Mouse (Mus musculus) C2C12 (cell line): ENCODE data around the gene Ugt1a9. TPM values are rescaled to one million over a fixed set of nuclear protein-coding genes. Genes with fewer than 3 reads are reported as not detected.
"Not testable (repeated sequence)": the region's sequence is repeated elsewhere in the genome, so short reads cannot be mapped to it uniquely, and the experiment has no call there.

Source experiments
- H3K27me3 ChIP-seq: one replicate; pipeline ENCODE4 v1.6.1; 2011; ENCODE audit not compliant: control insufficient read depth, insufficient read depth, insufficient read length
- H3K36me3 ChIP-seq: one replicate; pipeline ENCODE4 v1.6.1; 2011; ENCODE audit not compliant: control insufficient read depth, insufficient read depth
- H3K4me3 ChIP-seq: one replicate; pipeline ENCODE4 v1.5.1; 2011; ENCODE audit warnings: mild to moderate bottlenecking, control low read depth; ENCODE audit not compliant: poor library complexity, insufficient read depth, severe bottlenecking
- H3K79me2 ChIP-seq: one replicate; pipeline ENCODE4 v1.6.1; 2011; ENCODE audit not compliant: control insufficient read depth, insufficient read depth
- H3K79me3 ChIP-seq: one replicate; pipeline ENCODE4 v1.6.1; 2011; ENCODE audit warnings: low read depth, control low read depth
- H3ac ChIP-seq: one replicate; pipeline ENCODE3; 2011; ENCODE audit warnings: low read depth; ENCODE audit not compliant: control insufficient read depth, insufficient read length
- CEBPB ChIP-seq: IDR thresholded peaks from one replicate; pipeline ENCODE4 v1.6.1; 2011; ENCODE audit warnings: low read depth, mild to moderate bottlenecking, control low read depth, moderate library complexity
- CTCF ChIP-seq: IDR thresholded peaks from one replicate; pipeline ENCODE4 v1.5.1; 2011; ENCODE audit not compliant: control insufficient read depth, insufficient read depth, insufficient read length
- FOSL1 ChIP-seq: IDR thresholded peaks from one replicate; pipeline ENCODE4 v1.8.0; 2011; ENCODE audit warnings: mild to moderate bottlenecking, low read length; ENCODE audit not compliant: poor library complexity, insufficient read depth, severe bottlenecking
- MAX ChIP-seq: IDR thresholded peaks from one replicate; pipeline ENCODE4 v1.6.1; 2011; ENCODE audit warnings: mild to moderate bottlenecking, control low read depth
- MYOD1 ChIP-seq: IDR thresholded peaks from one replicate; pipeline ENCODE4 v1.6.1; 2011; ENCODE audit warnings: low read depth; ENCODE audit not compliant: control insufficient read depth, insufficient read length
- MYOG ChIP-seq: IDR thresholded peaks from one replicate; pipeline ENCODE4 v1.6.1; 2011; ENCODE audit not compliant: control insufficient read depth, insufficient read length; ENCODE audit errors: extremely low read depth
- USF1 ChIP-seq: IDR thresholded peaks from one replicate; pipeline ENCODE4 v1.6.1; 2011; ENCODE audit warnings: low read depth, mild to moderate bottlenecking, control low read depth, moderate library complexity
- long read RNA-seq, 2 experiments: library from polyadenylated mRNA; unstranded; transcript quantifications; one replicate each; pipeline ENCODE4 v2.0.0; 2019 to 2020
- polyA plus RNA-seq: library from polyadenylated mRNA; unstranded; fragments of >200 nt; fragmentation: generic; extraction: Trizol; gene quantifications from one replicate; pipeline ENCODE4 v1.2.1, GENCODE M21; 2012; ENCODE audit warnings: missing spikeins

The Ugt1a9 gene
- polyA plus RNA-seq, result not detected
- long read RNA-seq, experiment 1, result 0 reads
- long read RNA-seq, experiment 2, result 0 reads

DNA sequence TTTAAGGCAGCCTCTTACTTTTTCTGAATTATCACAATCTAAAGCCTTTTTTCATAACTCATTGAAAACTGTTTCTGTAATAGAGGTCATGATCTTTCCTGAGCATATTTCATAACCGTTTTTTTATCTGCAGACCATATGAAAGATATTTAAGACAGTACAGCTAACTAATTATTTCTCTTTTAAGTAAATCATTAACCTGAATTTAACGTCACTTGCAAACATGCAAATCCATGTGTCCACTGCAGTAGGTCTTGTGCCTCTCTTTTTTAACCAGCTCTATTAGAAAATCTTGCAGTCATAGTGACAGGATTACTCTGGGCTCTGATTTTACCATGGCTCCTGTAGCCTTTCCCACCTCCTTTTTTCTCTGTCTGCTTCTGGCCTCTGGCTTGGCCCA lies at the start of gene Ugt1a9:
TSS of gene Ugt1a9 (plus strand) at position 306 of the 400 bp plus-strand sequence.
- Histone ChIP-seq H3K79me3 (no peaks in the 10 kb centered on the region), H3K27me3 (no peaks in the 10 kb centered on the region), H3K36me3 (no peaks in the 10 kb centered on the region), H3K4me3 (no peak within 1 kb of the TSS), H3K79me2 (no peaks in the 10 kb centered on the region), H3ac (no peak within 1 kb of the TSS)
- TF ChIP-seq MYOD1, result no peak
- no peak for TF ChIP-seq FOSL1
- no peak for TF ChIP-seq MYOG

DNA sequence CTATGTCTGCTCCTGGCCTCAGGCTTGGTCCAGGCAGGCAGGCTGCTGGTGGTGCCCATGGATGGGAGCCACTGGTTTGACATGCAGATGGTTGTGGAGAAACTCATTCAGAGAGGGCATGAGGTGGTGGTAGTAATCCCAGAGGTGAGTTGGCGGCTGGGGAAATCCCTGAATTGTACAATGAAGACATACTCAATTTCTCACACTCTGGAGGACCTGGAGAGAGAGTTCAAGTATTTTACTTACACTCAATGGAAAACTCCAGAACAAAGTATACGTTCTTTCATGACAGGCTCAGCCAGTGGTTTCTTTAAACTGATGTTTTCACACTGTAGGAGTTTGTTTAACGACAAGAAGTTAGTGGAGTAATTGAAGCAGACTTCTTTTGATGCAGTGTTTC lies 45.4 kb upstream of the Ugt1a9 start:
- peaks cover 19% of the 10 kb centered on the region for H3K27me3 ChIP-seq
- H3ac ChIP-seq, H3K4me3 ChIP-seq, H3K36me3 ChIP-seq, H3K79me2 ChIP-seq, H3K79me3 ChIP-seq: not testable (repeated sequence)

DNA sequence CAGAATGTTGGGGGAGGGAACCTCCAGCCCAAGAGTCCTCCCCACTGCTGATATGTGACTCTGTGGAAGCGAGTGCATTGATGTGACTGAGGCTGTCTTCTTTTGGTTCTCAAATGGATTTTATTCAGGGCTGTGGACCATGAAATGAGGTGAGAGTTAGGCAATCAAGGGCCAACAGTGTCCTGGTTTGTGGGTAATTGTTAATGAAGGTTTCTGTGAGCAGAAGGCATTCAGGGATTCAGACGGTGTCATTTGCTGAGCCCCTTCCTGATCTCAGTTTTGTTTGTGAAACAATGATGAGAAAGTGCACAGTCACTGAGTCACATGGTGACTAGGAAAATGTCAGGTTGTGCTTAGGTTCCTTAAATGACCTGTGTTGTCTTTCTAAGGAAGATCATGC lies 27.6 kb upstream of the Ugt1a9 start:
- not testable (repeated sequence) for H3K4me3 ChIP-seq, H3ac ChIP-seq, H3K79me3 ChIP-seq, H3K36me3 ChIP-seq, H3K27me3 ChIP-seq, H3K79me2 ChIP-seq

DNA sequence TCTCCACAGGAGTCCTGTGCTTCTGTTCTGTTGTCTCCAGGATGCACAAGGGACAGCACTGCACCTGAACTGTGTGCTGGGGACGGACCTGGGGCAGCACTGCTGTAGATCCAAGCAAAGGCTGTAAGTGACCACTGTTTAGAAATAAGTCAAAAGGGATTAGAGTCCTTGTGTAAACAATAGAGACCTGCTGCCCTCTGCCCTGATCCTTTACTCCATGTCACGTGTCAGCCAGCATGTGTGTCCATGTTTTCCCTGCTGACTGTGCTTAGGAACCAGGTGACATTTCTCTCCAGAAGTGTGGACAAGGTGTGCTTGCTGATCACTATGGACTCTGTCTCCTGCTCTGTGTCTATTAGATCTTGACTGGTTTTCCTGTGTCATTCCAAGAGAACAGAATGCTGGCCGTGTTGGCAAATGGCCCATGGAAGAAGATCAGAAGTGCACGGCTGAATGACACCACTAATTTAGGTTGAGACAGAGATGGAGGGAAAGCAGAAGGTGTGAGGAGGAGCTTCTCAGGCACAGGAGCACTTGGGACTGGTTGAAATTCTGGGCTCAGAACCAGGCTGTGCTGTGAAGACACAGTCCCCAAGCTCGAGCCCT lies 25.7 kb upstream of the Ugt1a9 start:
- H3ac ChIP-seq, H3K36me3 ChIP-seq, H3K79me2 ChIP-seq, H3K27me3 ChIP-seq, H3K4me3 ChIP-seq, H3K79me3 ChIP-seq: not testable (repeated sequence)

DNA sequence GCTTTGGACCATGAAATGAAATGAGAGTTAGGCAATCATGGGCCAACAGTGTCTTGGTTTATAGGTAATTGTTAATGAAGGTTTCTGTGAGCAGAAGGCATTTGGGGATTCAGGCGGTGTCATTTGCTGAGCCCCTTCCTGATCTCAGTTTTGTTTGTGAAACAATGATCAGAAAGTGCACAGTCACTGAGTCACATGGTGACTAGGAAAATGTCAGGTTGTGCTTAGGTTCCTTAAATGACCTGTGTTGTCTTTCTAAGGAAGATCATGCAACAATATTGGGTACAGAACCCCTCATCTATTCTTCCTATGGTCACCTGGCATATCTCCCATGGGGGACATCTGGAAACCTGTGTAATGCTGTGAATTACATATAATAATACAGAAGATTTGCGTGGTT lies 23.2 kb upstream of the Ugt1a9 start:
- not testable (repeated sequence) for H3K36me3 ChIP-seq, H3K4me3 ChIP-seq, H3K27me3 ChIP-seq, H3K79me3 ChIP-seq, H3ac ChIP-seq, H3K79me2 ChIP-seq

DNA sequence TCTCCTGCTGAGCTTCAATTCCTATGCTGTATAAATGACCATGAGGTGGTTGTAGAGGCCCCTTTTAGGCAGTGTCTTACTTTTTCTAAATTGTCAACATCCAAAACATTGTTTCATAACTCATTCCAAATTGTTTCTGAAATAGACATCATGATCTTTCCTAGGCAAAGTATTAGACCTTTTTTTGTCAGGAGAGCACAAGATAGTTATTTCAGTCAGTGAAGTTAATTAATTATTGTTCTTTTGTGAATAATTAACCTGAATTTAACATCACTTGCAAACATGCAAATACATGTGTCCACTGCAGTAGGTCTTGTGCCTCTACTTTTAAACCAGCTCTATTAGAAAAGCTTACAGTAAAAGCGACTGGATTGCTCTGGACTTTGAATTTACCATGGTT lies 15.5 kb upstream of the Ugt1a9 start, which contains the start of gene Ugt1a10:
TSS of gene Ugt1a10 (plus strand) at position 301 of the 400 bp plus-strand sequence.
- no peaks in the 10 kb centered on the region for H3K79me3 ChIP-seq

DNA sequence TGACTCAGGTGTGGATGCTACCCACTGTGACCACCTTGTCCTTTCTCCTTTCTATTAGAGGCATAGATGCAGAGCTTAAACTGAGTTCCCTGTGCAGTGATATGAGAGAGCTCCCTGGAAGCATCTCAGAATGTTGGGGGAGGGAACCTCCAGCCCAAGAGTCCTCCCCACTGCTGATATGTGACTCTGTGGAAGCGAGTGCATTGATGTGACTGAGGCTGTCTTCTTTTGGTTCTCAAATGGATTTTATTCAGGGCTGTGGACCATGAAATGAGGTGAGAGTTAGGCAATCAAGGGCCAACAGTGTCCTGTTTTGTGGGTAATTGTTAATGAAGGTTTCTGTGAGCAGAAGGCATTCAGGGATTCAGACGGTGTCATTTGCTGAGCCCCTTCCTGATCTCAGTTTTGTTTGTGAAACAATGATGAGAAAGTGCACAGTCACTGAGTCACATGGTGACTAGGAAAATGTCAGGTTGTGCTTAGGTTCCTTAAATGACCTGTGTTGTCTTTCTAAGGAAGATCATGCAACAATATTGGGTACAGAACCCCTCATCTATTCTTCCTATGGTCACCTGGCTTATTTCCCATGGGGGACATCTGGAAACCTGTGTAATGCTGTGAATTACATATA lies 4.0 kb upstream of the Ugt1a9 start:
- not testable (repeated sequence) for H3K27me3 ChIP-seq, H3ac ChIP-seq, H3K79me3 ChIP-seq, H3K36me3 ChIP-seq, H3K4me3 ChIP-seq, H3K79me2 ChIP-seq

More for the DNA sequence above, 15.5 kb upstream of the Ugt1a9 start, which contains the start of gene Ugt1a10:
- TF ChIP-seq USF1 (no peak), MAX (no peak), FOSL1 (no peak), MYOG (no peak), MYOD1 (no peak), CTCF (no peak), CEBPB (no peak)
- Histone ChIP-seq H3K27me3 (peaks cover 3% of the 10 kb centered on the region), H3K4me3 (no peak within 1 kb of the TSS), H3K79me2 (no peaks in the 10 kb centered on the region), H3K36me3 (no peaks in the 10 kb centered on the region), H3ac (no peak within 1 kb of the TSS)
